Mouse (Mus musculus) megakaryocyte, adult 5-6 weeks (primary cell): Measurements from ENCODE around the gene Imp3. TPM values are rescaled to one million over a fixed set of nuclear protein-coding genes. Genes with fewer than 3 reads are reported as not detected.
"Not testable (repeated sequence)": the region's sequence is repeated elsewhere in the genome, so short reads cannot be mapped to it uniquely, and the experiment has no call there.

ENCODE experiments used
- ATAC-seq: 2 replicates; pipeline ENCODE4 v1.8.0; 2016; ENCODE audit warnings: mild to moderate bottlenecking, inconsistent platforms; ENCODE audit not compliant: poor library complexity, severe bottlenecking
- total RNA-seq, 2 experiments: library from RNA; stranded (forward) in 1 of 2; stranded (reverse) in 1 of 2; fragments of 153-499, 151-499 nt in 1 of 2; fragments of 221-1000, 200-1000 nt in 1 of 2; gene quantifications; 2 replicates each; pipeline versions ENCODE4 v1.2.3 to v1.2.4; 2015 to 2017

Gene Imp3
- total RNA-seq, 2 experiments from 2014 or later: 54.6 to 83.9 TPM

DNA sequence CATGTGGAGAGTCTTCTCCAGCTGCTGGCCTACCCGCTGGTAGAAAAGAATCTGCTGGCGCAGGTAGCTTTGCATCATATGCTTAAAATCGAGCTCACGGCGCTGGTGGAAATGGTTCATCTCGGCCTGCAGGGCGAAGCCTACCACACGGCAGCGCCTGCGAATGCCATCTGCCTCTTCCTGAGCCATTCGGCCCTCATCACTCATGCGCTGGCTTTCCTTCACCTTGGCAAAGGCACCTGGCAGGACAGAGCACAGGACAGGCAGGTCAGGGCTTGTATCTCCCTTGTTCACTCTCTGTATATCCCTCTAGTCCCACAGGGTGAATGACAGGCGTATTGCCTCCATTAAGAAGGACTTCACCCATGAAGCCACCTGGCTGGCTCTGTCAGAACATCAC, 18.8 kb upstream of the Imp3 start:
- no peak for ATAC-seq

DNA sequence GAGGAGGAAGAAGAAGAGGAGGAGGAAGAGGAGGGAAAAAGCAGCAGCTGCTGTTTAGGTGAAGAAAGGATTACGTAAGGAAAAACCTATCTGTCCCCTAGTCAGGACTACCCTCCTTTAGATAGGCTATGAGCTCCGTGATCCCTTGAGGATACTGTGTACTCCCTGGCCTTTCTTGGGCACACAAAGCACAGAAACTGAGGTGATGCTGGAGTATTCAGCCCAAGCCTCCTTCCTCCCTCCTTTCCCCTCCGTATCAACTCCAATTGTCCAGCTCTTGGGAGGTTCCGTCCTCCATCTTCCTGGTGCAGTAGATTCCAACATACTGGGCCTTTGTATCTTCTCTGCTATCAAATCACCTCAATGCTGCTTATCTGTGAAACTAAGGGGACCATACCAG, 14.5 kb upstream of the Imp3 start:
- ATAC-seq: no peak

GRCm38 (mm10) chr9:56923841-56924650, 13.2 kb upstream of the Imp3 start:
- ATAC-seq: no peak

- ATAC-seq: no peak
Observed at GRCm38 (mm10) chr9:56924651-56925027, 12.6 kb upstream of the Imp3 start.

DNA sequence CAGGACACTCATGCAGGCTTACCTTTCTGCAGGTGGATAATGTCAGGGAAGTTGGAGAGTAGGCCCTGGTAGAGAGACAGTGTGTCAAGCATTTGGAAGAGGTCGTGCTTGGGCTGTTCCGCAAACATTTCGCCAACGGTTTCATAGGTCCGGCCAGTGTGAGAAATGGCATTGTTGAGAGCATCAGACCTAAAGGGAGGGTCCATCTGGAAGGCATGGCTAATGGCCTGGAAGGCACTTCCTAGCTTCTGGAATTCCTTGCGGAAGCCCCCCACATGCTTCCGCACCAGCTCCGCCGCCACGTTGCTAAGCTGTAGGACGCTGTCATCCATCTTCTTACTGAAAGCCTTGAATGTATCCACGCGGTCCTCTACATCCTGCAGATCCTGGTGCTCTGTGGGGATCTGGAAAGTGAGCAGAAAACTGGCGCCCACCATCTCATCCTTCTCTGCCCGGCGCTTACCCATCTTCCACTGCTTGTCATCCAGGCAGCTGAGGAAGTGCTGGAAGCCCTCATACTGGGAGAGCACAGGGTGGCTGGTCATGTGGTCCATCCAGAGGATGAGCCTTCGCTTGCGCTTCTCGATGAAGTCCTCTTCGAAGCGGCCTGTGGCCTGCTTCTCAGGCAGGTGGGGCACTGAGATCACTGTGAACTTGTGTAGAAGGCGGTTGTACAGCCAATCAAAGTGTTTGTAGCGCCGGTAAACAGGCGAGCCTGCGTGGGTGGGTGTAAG, 11.8 kb upstream of the Imp3 start:
- no peak for ATAC-seq

DNA sequence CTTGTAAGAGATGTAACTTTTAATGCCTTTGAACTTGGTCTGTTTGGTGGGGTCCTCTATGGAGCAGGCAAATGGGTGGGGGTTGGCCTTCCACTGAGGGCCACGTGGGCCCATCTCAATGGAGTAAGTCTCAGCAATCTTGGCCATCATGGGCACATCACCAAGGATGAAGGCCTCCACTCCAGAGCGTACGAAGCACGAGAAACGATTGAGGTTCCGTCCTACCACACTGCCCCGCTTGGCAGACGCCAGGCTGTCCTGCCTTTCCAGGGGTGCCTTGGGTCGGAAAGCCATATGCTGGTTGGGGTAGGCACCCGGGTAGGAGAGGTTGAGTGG, 11.3 kb upstream of the Imp3 start:
- no peak for ATAC-seq

- no peak for ATAC-seq
Observed at GRCm38 (mm10) chr9:56926387-56926786, 10.9 kb upstream of the Imp3 start.

GRCm38 (mm10) chr9:56927191-56928012, 9.9 kb upstream of the Imp3 start:
- ATAC-seq: peak; percentile 39

DNA sequence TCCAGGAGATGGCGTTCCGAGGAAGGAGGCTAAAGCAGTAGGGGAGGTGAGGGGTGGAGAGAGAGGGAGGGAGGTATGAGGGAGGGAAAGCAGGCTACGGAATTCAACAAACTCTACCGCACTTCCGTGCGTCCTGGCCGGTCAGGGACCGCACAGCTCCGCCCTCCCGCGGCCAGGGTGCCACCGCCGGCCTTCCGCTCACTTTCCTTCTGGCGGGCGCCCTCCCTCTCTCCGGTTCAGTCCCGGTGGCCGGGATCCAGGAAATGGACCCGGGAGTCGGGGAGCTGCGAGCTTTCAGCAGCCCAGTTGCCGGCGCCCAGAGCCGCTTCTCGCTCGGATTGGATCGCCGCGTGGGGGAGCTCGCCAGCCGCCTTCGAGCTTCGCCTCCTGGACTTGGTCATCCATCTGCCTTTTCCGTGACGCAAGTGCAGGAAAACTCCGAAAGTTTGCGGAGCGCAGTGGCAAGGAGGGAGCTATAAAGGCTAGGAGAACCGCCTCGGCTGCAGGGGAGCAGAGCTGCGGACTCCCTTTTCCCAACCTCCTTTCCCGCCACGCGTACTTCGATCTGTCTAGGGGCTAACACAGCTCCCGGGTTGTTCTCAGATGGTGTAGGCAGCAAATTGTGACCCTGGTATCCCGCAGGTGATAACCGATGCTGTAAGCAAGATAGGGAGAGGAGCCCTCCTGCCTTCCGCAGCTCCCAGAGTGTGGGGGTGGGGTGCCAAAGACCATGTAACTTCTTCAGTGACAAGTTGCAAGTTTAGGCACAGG, 9.0 kb upstream of the Imp3 start, which contains the start of gene Snx33:
Gene Snx33, minus strand, starts transcription at position 331 of the 771 bp plus-strand sequence.
- peak; percentile 85 for ATAC-seq

- ATAC-seq: no peak
Observed at GRCm38 (mm10) chr9:56929496-56929895, 7.8 kb upstream of the Imp3 start.

GRCm38 (mm10) chr9:56930556-56930955, 6.7 kb upstream of the Imp3 start:
- no peak for ATAC-seq

- ATAC-seq: no peak
Observed at GRCm38 (mm10) chr9:56936861-56937222, 433 bp upstream of the Imp3 start.

DNA sequence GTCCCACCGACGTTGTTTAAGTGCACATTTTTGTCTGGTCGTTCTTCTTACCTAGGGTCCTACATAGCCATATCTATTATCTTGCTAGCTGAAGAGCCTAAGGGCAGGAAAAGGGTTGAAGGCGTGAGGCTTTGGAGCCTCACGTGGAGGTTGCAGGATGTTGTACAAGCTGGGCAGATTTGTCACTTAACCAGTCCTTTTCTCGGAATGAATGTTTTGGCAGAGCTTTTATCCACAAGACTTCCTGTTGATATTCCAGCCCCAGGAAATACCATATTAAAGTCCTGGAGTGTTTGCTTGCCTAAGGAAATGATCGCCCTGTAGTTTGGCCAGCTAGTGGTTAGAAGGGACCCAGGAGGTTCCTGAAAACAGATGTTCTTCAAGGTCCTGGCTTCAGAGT, 1.1 kb downstream of the Imp3 start:
- no peak for ATAC-seq

DNA sequence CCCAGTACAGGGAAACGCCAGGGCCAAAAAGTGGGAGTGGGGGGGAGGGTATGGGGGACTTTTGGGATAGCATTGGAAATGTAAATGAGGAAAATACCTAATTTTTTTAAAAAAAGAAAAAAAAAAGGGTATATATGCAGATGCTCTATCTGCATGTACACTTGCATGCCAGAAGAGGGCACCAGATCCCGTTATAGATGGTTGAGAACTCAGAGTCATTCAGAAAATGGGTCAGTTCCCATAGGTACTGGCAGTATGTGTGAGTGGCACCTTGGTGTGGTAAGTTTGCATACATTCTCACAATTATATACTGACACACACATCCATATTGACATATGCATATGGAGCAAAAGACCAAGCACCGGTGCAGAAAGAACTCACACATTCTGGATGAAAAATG, 10.2 kb downstream of the Imp3 start:
- ATAC-seq: not testable (repeated sequence)

DNA sequence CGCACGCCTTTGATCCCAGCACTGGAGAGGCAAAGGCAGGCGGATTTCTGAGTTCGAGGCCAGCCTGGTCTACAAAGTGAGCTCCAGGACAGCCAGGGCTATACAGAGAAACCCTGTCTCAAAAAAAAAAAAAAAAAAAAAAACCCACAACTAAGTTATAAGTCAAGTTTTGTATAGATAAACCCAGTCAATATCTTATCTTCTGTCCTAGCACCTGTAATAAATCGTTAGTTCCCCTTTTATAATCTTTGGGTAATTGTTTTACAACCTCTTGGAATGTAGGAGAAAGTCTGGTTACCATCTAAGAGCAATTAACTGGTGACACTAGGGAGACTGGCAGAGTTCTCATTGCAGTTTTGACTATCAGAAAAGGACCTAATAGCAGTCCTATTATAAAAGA, 11.4 kb downstream of the Imp3 start:
- ATAC-seq: not testable (repeated sequence)

GRCm38 (mm10) chr9:56949767-56950166, 12.5 kb downstream of the Imp3 start:
- no peak for ATAC-seq

DNA sequence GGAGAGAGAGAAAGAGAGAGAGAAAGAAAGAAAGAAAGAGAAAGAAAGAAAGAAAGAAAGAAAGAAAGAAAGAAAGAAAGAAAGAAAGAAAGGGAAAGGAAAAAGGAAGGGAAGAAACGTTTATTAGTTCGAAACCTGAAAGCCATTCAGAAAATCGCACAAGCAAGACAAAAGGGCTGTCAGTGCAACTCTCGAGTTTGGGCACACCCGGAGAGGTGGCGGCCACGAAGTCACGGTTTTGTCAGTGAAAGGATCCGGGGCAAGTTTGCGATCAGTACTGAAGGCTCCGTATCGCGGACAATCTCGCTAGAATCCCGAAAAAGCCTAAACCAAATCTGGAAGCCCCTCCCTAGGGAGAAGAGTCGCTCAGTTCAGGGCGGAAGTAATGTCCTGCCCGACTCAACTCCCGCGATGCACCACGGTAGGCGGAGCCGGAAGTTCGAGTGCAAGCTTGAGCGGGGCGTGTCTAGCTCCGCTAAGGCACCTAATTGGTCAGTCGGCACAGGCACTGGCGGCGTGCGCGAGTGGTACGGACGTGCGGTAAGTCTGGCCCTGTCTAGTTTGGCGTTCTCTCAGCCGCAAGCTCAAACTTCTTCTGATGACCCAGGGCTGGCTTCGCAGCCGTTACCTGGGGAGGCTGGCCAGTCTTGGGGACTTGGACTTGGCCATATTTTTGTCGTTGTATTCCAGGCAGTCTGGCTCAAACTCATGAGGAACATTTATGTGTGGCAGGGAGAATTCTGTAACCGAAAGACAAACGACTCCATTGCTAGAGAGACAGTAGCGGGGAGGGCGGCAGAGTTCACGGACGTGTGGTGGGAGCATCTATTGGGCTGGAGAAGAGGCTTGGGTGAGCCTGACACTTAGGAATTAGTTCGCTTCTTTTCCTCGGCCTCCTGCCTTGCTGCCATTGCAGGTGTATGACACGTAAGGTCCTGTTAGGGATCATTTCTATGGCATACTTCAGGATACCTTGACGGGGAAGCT, 13.4 kb downstream of the Imp3 start, which contains the start of gene Snupn:
Gene Snupn, plus strand, starts transcription at position 465 of the 987 bp plus-strand sequence.
- ATAC-seq: peak; percentile 100

- no peak for ATAC-seq
Observed at GRCm38 (mm10) chr9:56953562-56953961, 16.3 kb downstream of the Imp3 start.

DNA sequence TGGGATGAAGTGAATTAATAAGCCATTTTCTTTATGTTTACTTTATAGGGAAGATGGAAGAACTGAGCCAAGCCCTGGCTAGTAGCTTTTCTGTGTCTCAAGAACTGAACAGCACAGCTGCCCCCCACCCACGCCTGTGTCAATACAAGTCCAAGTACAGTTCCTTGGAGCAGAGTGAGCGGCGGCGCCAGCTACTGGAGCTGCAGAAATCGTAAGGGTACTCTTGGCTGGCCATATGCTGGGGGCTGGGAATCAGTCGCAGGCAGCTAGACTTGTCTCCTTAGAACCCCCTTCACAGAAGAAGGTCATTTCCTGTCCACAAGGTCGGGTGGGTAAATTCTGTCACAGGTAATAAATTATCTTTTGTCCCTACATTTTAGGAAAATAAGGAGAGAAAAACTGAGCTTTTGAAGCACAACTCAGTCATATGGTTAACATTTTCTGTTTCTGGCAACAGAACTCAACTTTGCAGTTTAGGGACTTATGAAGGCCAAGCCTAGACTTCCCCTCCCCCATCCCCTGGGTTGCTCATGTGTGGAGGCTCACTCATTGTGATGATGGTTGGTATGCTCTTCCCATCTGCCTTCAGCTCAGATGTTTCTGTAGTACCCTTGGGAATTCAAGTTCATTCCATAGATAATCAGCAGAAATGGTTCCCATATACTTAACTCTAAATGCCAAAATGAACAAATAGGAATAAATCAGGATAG, 19.8 kb downstream of the Imp3 start:
- ATAC-seq: no peak
